Mouse (Mus musculus) urinary bladder, postnatal 4 days (tissue): Measurements from ENCODE around the gene Tff3.

Experiments used
- DNase-seq, 2 experiments: peaks; one replicate each; pipeline ENCODE4 v3.0.0; 2021 to 2022; ENCODE audit warnings: low spot score in 2 of 2

The Tff3 gene

DNA sequence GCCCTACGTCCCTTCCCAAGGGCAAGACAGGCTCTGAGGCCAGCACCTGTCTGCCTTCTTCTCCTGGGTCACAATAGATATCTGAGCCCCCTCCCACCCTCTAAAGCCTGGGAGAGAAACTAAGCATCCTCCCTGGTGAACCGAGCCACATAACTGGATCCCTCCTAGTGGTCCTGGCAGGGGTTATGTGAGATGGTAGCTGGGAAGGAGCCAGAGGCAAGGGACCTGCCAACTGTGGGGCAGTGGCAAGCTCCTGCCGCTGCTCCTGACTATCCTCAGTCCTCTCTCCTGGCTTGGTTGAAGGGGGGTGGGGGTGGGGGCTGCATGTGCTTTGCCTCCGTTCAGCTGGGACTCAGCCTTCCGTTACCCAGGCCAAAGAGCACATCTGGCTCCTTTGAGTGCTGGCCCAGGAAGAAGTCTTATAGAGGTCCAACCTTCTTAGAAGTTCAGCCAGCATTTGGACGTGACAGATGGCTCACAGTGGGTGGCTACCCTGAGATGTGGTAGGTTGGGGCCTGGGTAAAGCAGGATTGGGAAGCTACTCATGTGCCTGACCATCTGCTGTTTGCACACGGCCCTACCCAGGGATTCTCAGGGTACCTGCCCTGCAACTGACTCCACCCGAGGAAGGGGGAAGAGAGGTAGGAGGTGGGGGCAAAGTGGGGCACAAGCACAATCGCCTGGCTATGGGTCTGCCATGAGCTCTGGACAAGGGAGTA is 3.7 kb downstream of the Tff3 start:
- no peak for DNase-seq

- DNase-seq: no peak
Observed at GRCm38 (mm10) chr17:31121975-31122374, 7.5 kb downstream of the Tff3 start.

GRCm38 (mm10) chr17:31119429-31119828 is 10.0 kb downstream of the Tff3 start:
- peak; percentile 39 to 75 for DNase-seq

- no peak for DNase-seq
Observed at GRCm38 (mm10) chr17:31117946-31118345, 11.5 kb downstream of the Tff3 start.

DNA sequence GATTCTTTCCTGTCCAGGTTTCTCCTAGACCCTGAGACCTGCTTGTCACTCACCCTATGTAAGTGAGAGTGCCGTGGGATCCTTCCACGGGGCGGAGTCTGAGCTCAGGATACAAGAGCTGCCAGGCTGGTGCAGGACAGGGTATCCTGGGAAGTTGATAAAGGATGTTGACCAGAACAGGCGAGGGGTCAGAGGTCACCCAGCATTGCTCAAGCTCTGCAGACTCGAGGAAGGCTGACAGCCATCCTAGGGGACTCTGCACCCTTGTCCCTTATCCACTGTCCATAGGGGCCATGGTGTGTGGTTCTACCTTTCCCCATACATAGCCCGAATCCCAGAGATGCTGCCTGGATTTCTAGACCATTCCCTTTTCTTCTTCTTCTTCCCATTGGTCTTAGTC is 13.4 kb downstream of the Tff3 start:
- DNase-seq: no peak

- no peak for DNase-seq
Observed at GRCm38 (mm10) chr17:31113191-31113856, 16.1 kb downstream of the Tff3 start.

DNA sequence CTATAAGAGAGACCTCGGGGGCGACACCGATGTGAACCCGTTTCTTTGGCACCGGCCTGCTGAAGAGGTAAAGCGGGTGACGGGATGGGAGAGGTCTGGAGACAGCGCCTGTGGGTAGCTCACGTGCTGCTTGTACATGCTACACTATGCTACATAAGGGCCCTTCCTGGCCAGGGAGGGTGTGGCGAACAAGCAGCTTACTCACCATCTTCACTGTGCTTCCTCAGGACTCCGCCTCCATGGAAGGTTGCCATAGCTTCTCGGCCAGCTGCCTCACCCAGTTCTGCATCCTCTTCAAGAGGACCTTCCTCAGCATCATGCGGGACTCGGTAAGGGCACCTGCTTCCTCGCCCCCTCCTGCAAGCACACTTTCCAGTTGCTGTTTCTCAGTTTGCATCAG is 21.1 kb downstream of the Tff3 start:
- no peak for DNase-seq

- no peak for DNase-seq
Observed at GRCm38 (mm10) chr17:31103823-31104222, 25.6 kb downstream of the Tff3 start.

DNA sequence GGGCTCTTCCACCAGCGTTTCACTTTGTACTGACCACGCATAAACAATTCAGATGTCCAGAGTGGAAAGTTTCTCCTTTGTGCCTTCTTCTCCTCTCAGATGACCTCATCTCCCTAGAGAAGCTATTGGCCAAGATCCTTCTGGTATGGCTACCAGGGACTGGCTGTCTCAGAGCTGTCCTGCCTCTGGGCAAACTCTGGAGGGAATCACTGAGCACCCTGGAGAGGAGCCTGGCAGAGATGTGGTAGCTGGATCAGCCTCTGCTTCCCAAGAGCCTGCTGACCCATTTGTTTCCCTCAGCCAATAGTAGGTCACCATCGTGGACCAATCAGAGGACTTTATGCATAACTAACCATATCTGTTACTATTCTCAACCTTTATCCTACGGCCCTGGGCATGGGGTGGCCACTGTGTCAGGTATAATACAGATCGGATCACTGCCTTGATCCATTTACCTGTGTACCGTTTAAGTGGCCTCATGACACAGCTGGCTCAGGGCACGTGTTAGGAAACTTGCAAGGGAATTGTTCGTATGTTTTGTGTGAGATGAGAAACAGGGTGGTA is 26.4 kb downstream of the Tff3 start:
- no peak for DNase-seq

DNA sequence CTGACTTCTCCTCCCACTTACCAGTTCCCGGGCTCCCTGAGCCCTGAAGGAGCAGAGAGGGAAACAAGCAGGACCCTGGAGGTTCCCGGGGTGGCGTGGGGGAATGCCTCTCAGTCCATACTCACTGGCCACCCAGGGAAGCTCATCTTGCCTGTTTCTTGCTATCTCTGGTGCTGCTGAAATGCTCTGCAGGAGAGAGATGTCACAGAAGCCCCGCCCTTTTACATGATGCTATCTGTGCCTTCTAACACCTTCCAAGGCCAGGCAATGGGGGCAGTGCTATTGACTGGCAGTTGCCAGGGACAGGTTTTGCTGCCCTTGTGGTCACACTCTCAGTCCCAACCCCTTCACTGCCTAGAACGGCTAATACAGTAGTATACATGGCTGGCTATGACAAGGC is 30.7 kb downstream of the Tff3 start:
- no peak for DNase-seq

- DNase-seq: no peak
Observed at GRCm38 (mm10) chr17:31096893-31097292, 32.6 kb downstream of the Tff3 start.

GRCm38 (mm10) chr17:31095570-31095969 is 33.9 kb downstream of the Tff3 start:
- DNase-seq: no peak

- DNase-seq: no peak
Observed at GRCm38 (mm10) chr17:31094781-31095180, 34.7 kb downstream of the Tff3 start.

- no peak for DNase-seq
Observed at GRCm38 (mm10) chr17:31091023-31091735, 38.3 kb downstream of the Tff3 start.

- no peak for DNase-seq
Observed at GRCm38 (mm10) chr17:31089848-31090247, 39.6 kb downstream of the Tff3 start.

GRCm38 (mm10) chr17:31088711-31089110 is 40.7 kb downstream of the Tff3 start:
- no peak for DNase-seq

DNA sequence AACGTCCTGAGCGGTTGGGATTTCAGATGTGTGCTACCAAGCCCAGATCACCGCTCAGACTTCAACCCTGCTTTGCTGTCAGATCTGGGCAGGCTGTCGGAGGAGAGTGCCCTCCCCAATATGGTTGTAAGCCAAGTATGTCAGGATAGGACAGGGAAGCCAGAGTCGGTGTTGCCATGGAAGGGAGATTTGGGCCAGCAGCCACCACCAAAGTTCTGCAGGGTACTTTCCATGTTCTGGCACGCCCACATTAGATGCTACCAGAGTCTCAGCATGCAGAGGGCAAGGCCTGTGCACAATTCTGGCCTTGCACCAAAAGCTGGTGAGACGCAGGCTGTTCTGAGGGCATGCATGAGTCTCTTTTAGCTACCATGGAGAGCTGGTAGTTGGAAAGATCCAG is 43.2 kb downstream of the Tff3 start:
- DNase-seq: no peak

DNA sequence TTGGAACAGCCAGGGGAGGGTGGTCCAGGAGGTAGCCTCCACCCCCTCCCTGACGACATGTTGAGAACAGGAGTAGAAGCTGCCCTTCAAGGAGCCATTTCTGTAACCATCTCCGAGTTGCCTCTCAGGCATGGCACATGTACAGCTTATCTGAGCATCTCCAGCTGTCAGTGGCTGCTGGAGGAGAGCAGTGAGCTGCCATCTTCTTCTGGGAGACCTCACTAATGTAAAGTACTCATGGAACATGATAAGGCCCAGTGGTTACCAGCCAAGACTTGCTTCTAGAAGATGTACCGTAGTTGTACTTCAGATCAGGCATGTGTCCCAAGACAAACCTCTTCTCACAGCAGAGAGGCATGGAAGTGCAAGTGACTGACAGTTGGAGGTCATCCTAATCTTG is 43.9 kb downstream of the Tff3 start:
- no peak for DNase-seq

- no peak for DNase-seq
Observed at GRCm38 (mm10) chr17:31082296-31083078, 47.0 kb downstream of the Tff3 start.

DNA sequence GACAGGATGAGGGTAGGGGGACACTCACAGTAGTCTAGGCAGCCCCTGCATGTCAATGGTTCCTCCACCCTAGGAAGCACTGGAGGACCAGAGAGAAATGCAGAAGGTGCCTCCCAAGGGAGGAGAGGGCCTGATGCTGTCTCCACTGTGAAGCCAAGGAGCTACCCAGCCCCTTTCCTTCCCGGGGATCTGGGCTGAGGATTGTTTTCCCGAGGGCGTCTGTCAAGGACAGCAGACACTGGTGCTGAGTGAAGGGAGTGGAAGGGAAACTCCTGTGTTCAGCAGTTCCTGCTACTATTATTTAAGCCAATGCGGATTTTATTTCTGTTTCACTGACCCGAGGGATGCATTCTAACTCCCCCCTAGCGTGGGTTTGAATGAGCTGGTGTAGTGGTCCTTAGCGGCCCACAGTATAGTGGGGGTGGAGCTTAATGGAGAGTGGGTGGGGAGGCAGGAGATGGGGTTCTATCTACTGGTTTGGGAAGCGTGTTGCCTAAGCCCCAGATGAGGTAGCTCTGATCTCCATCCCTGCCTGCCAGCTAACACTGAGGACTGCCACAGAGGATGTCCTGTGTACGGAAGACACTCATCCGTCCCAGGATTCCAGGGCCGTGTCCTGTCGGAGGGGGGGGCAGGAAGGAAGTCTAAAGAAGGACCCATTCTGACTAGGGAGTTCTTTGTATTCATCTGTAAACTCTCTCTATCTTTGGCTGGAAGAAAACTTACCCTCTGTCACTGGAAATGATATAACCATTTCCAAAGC is 50.2 kb downstream of the Tff3 start:
- no peak for DNase-seq

DNA sequence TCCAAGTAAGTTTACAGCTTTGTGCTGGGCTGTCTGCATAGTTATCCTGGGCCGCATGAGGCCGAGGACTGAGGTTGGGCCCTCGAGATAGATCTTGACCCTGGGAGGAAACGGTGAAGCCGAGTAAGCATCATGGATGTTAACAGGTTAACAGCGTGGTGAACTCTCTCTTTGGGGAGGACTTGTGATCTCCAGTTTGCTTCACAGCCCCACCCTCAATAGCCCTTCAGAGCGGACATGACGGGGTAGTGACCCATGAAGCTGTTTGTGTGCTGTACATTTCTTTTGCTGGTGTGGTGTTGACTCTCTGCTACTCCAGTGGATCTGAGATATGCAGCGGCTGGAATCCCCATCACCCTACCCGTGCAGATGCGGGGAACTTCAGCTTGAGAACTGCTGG is 50.9 kb downstream of the Tff3 start:
- DNase-seq: no peak
